Mouse (Mus musculus) forebrain, embryonic 16.5 days (tissue): Measurements from ENCODE around the gene Rnf149. TPM values are rescaled to one million over a fixed set of nuclear protein-coding genes. Genes with fewer than 3 reads are reported as not detected.

Experiments
- ATAC-seq: fragments of 200-750 bp; cut with Nextera tagmentation; 2 replicates; pipeline ENCODE4 v1.8.0; 2017; ENCODE audit warnings: mild to moderate bottlenecking, moderate library complexity
- H3K27ac ChIP-seq: fragments of 300-500 bp; sonication (generic); 2 replicates; pipeline ENCODE4 v1.5.1; 2014; ENCODE audit warnings: low read length, control low read depth
- H3K27me3 ChIP-seq: fragments of 300-500 bp; sonication (generic); replicated peaks from 2 replicates; pipeline ENCODE4 v1.6.1; 2014; ENCODE audit warnings: low read length; ENCODE audit not compliant: control insufficient read depth, insufficient read depth
- H3K36me3 ChIP-seq: fragments of 300-500 bp; sonication (generic); 2 replicates; pipeline ENCODE4 v1.6.1; 2014; ENCODE audit not compliant: control insufficient read depth, insufficient read depth
- H3K4me1 ChIP-seq: fragments of 300-500 bp; sonication (generic); replicated peaks from 2 replicates; pipeline ENCODE4 v1.6.1; 2014; ENCODE audit warnings: low read length; ENCODE audit not compliant: control insufficient read depth, insufficient read depth
- H3K4me2 ChIP-seq: fragments of 300-500 bp; sonication (generic); 2 replicates; pipeline ENCODE4 v1.6.1; 2014; ENCODE audit warnings: mild to moderate bottlenecking, low read length, control low read depth
- H3K4me3 ChIP-seq: fragments of 300-500 bp; sonication (generic); replicated peaks from 2 replicates; pipeline ENCODE4 v1.5.1; 2014; ENCODE audit warnings: mild to moderate bottlenecking, low read length, control low read depth
- H3K9ac ChIP-seq: fragments of 300-500 bp; sonication (generic); replicated peaks from 2 replicates; pipeline ENCODE4 v1.6.1; 2014; ENCODE audit warnings: low read depth, low read length, control low read depth
- H3K9me3 ChIP-seq: fragments of 300-500 bp; sonication (generic); 2 replicates; pipeline ENCODE4 v1.6.1; 2016; ENCODE audit warnings: low read length; ENCODE audit not compliant: control insufficient read depth
- WGBS: fragments of 180-500 bp; shearing (Covaris S2); extraction: QIAGEN DNeasy Blood & Tissue Kit; methylation state at CpG from one replicate; pipeline ENCODE4 v1.1.7; 2014; 5-methylcytosine and 5-hydroxymethylcytosine counted together
- polyA plus RNA-seq: library from polyadenylated mRNA; unstranded; fragments of >200 nt; fragmentation: Nextera tagmentation; extraction: Ambion mirVana; gene quantifications from 2 replicates; pipeline ENCODE4 v1.2.1, GENCODE M21; 2015

Rnf149 gene
- polyA plus RNA-seq, 1 experiment from 2014 or later = 20.5 TPM

- Histone ChIP-seq H3K36me3 (peaks cover 6% of the 10 kb centered on the region; the same call in 1 of the 2 replicates), H3K27me3 (no peaks in the 10 kb centered on the region), H3K4me1 (0 out of 2 replicates have a peak, but pooled peaks cover 3% of the 10 kb centered on the region), H3K27ac (no peak overlapping the region), H3K4me2 (no peak overlapping the region), H3K9me3 (no peaks in the 10 kb centered on the region), H3K9ac (no peak overlapping the region), H3K4me3 (no peak overlapping the region)
- 84% methylated on average over 7 of the region's 7 CpGs for WGBS
- no peak for ATAC-seq
These were observed 14.0 kb downstream of the Rnf149 start for GRCm38 (mm10) chr1:39563161-39563560.

- WGBS = 55% methylated on average over 1 of the region's 1 CpGs
These were observed 15.3 kb downstream of the Rnf149 start for GRCm38 (mm10) chr1:39561920-39562319.

GRCm38 (mm10) chr1:39559009-39559408 is 18.2 kb downstream of the Rnf149 start:
- Histone ChIP-seq H3K27me3 (no peaks in the 10 kb centered on the region), H3K4me2 (no peak overlapping the region), H3K4me1 (no peaks in the 10 kb centered on the region), H3K27ac (no peak overlapping the region), H3K9me3 (no peaks in the 10 kb centered on the region), H3K9ac (no peak overlapping the region), H3K36me3 (peaks cover 8% of the 10 kb centered on the region; the same call in 1 of the 2 replicates), H3K4me3 (no peak overlapping the region)
- no peak for ATAC-seq
- 94% methylated on average over 2 of the region's 2 CpGs for WGBS

More at GRCm38 (mm10) chr1:39561920-39562319, 15.3 kb downstream of the Rnf149 start:
- no peaks in the 10 kb centered on the region for H3K4me1 ChIP-seq
- peaks cover 6% of the 10 kb centered on the region; the same call in 1 of the 2 replicates for H3K36me3 ChIP-seq
- no peak overlapping the region for H3K4me2 ChIP-seq
- H3K27ac ChIP-seq = no peak overlapping the region
- no peaks in the 10 kb centered on the region for H3K9me3 ChIP-seq
- no peak for ATAC-seq
- H3K27me3 ChIP-seq = no peaks in the 10 kb centered on the region
- no peak overlapping the region for H3K4me3 ChIP-seq
- no peak overlapping the region for H3K9ac ChIP-seq

- no peaks in the 10 kb centered on the region for H3K9me3 ChIP-seq
- no peak overlapping the region for H3K4me2 ChIP-seq
- no peaks in the 10 kb centered on the region for H3K27me3 ChIP-seq
- no peak for ATAC-seq
- no peak overlapping the region for H3K4me3 ChIP-seq
- H3K9ac ChIP-seq = no peak overlapping the region
- H3K4me1 ChIP-seq = no peaks in the 10 kb centered on the region
- H3K27ac ChIP-seq = no peak overlapping the region
- H3K36me3 ChIP-seq = peaks cover 7% of the 10 kb centered on the region; the same call in 1 of the 2 replicates
- 66% methylated on average over 9 of the region's 9 CpGs for WGBS
These were observed 21.4 kb downstream of the Rnf149 start for GRCm38 (mm10) chr1:39555556-39556415.

- Histone ChIP-seq H3K27me3 (no peaks in the 10 kb centered on the region), H3K4me1 (no peaks in the 10 kb centered on the region), H3K36me3 (peaks cover 8% of the 10 kb centered on the region), H3K27ac (no peak overlapping the region), H3K4me3 (no peak overlapping the region), H3K9ac (no peak overlapping the region), H3K9me3 (no peaks in the 10 kb centered on the region), H3K4me2 (no peak overlapping the region)
- 78% methylated on average over 2 of the region's 2 CpGs for WGBS
- no peak for ATAC-seq
These were observed 27.4 kb downstream of the Rnf149 start for GRCm38 (mm10) chr1:39549831-39550230.

GRCm38 (mm10) chr1:39547238-39547637 is 30.0 kb downstream of the Rnf149 start:
- peaks cover 13% of the 10 kb centered on the region for H3K36me3 ChIP-seq

GRCm38 (mm10) chr1:39546160-39546866 is 30.9 kb downstream of the Rnf149 start:
- ATAC-seq = no peak
- no peak overlapping the region for H3K4me3 ChIP-seq

More at GRCm38 (mm10) chr1:39547238-39547637, 30.0 kb downstream of the Rnf149 start:
- WGBS = 62% methylated on average over 2 of the region's 2 CpGs
- H3K4me2 ChIP-seq = no peak overlapping the region
- no peaks in the 10 kb centered on the region for H3K4me1 ChIP-seq
- no peak overlapping the region for H3K4me3 ChIP-seq
- no peaks in the 10 kb centered on the region for H3K27me3 ChIP-seq
- no peak overlapping the region for H3K9ac ChIP-seq
- no peak for ATAC-seq
- H3K9me3 ChIP-seq = no peaks in the 10 kb centered on the region
- no peak overlapping the region for H3K27ac ChIP-seq

GRCm38 (mm10) chr1:39545589-39545988 is 31.6 kb downstream of the Rnf149 start:
- peaks cover 17% of the 10 kb centered on the region for H3K36me3 ChIP-seq
- no peak for ATAC-seq
- WGBS = 73% methylated on average over 7 of the region's 7 CpGs

More at GRCm38 (mm10) chr1:39546160-39546866, 30.9 kb downstream of the Rnf149 start:
- Histone ChIP-seq H3K9me3 (no peaks in the 10 kb centered on the region), H3K27ac (no peak overlapping the region), H3K9ac (no peak overlapping the region), H3K4me2 (no peak overlapping the region), H3K27me3 (no peaks in the 10 kb centered on the region), H3K4me1 (no peaks in the 10 kb centered on the region), H3K36me3 (peaks cover 13% of the 10 kb centered on the region)
- WGBS = 86% methylated on average over 6 of the region's 6 CpGs

GRCm38 (mm10) chr1:39540592-39540991 is 36.6 kb downstream of the Rnf149 start:
- H3K27me3 ChIP-seq = no peaks in the 10 kb centered on the region
- peaks cover 36% of the 10 kb centered on the region for H3K36me3 ChIP-seq
- no peak overlapping the region for H3K4me2 ChIP-seq
- no peak overlapping the region for H3K9ac ChIP-seq
- H3K4me3 ChIP-seq = no peak overlapping the region
- H3K4me1 ChIP-seq = peaks cover 17% of the 10 kb centered on the region
- no peak for ATAC-seq
- peaks cover 2% of the 10 kb centered on the region; the same call in 1 of the 2 replicates for H3K9me3 ChIP-seq
- H3K27ac ChIP-seq = no peak overlapping the region

More at GRCm38 (mm10) chr1:39545589-39545988, 31.6 kb downstream of the Rnf149 start:
- Histone ChIP-seq H3K9ac (no peak overlapping the region), H3K4me3 (no peak overlapping the region), H3K9me3 (peaks cover 2% of the 10 kb centered on the region; the same call in 1 of the 2 replicates), H3K27me3 (no peaks in the 10 kb centered on the region), H3K4me1 (no peaks in the 10 kb centered on the region), H3K4me2 (no peak overlapping the region), H3K27ac (no peak overlapping the region)
